Mouse (Mus musculus): Measurements from ENCODE around the gene Zbp1. TPM values are rescaled to one million over a fixed set of nuclear protein-coding genes. Genes with fewer than 3 reads are reported as not detected.

Zbp1 gene
- polyA plus RNA-seq (2015; fragmentation: Nextera tagmentation; extraction: Ambion mirVana) = not detected in 2 replicates

- no peak within 1 kb of the TSS for H3K27ac ChIP-seq (ENCODE audit: low read length)
- H3K4me3 ChIP-seq (replicated peaks; ENCODE audit: low read length) = no peak within 1 kb of the TSS
- no peaks in the 10 kb centered on the region for H3K9me3 ChIP-seq (ENCODE audit: control insufficient read depth, low read length)
- 75% methylated on average over 11 of the region's 11 CpGs for WGBS
- no peaks in the 10 kb centered on the region for H3K4me1 ChIP-seq (replicated peaks; ENCODE audit: control insufficient read depth, insufficient read depth, low read length)
- H3K9ac ChIP-seq (replicated peaks; ENCODE audit: low read depth, low read length) = no peak within 1 kb of the TSS
- H3K4me2 ChIP-seq (ENCODE audit: low read length) = no peak within 1 kb of the TSS
- no peaks in the 10 kb centered on the region for H3K36me3 ChIP-seq (ENCODE audit: control insufficient read depth, insufficient read depth)
- ATAC-seq = no peak
- H3K27me3 ChIP-seq (replicated peaks; ENCODE audit: control insufficient read depth, insufficient read depth, low read length) = no peaks in the 10 kb centered on the region
Measured at GRCm38 (mm10) chr2:173218416-173219141, at the start of gene Zbp1. Zbp1 (minus strand) TSS chr2:173218923.

DNA sequence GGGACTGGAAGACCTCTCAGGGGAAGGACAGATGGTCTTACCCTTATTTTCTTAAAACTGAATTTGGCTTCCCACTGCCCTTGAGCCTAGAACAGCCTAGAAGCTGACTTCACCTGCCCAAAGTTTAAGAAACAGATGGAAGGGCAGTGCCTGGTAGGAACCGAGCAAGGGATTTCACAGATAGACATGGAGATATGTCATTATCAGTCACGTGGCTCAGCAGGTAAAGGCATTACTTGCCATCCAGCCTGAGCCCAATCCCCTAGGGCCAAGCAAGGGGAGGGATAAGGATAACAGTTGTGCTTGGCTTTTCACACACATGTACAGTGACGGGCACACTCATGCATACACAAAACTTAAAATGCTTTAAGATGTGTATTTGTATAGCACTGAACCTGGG lies 48.8 kb upstream of the Zbp1 start:
- ATAC-seq = no peak
- H3K4me3 ChIP-seq (replicated peaks; ENCODE audit: low read length) = no peak overlapping the region
- no peaks in the 10 kb centered on the region for H3K27me3 ChIP-seq (replicated peaks; ENCODE audit: control insufficient read depth, insufficient read depth, low read length)
- no peaks in the 10 kb centered on the region for H3K36me3 ChIP-seq (ENCODE audit: control insufficient read depth, insufficient read depth)
- H3K27ac ChIP-seq (ENCODE audit: low read length) = no peak overlapping the region
- WGBS = 74% methylated on average over 3 of the region's 3 CpGs
- no peak overlapping the region for H3K9ac ChIP-seq (replicated peaks; ENCODE audit: low read depth, low read length)
- H3K9me3 ChIP-seq (ENCODE audit: control insufficient read depth, low read length) = no peaks in the 10 kb centered on the region
- no peak overlapping the region for H3K4me2 ChIP-seq (ENCODE audit: low read length)
- peaks cover 66% of the 10 kb centered on the region for H3K4me1 ChIP-seq (replicated peaks; ENCODE audit: control insufficient read depth, insufficient read depth, low read length)

GRCm38 (mm10) chr2:173266349-173267112 lies 47.8 kb upstream of the Zbp1 start:
- WGBS = 80% methylated on average over 25 of the region's 25 CpGs
- Histone ChIP-seq H3K9ac (replicated peaks; ENCODE audit: low read depth, low read length) (no peak overlapping the region), H3K36me3 (ENCODE audit: control insufficient read depth, insufficient read depth) (no peaks in the 10 kb centered on the region), H3K27me3 (replicated peaks; ENCODE audit: control insufficient read depth, insufficient read depth, low read length) (no peaks in the 10 kb centered on the region), H3K4me3 (replicated peaks; ENCODE audit: low read length) (no peak overlapping the region), H3K9me3 (ENCODE audit: control insufficient read depth, low read length) (no peaks in the 10 kb centered on the region), H3K4me2 (ENCODE audit: low read length) (no peak overlapping the region), H3K4me1 (replicated peaks; ENCODE audit: control insufficient read depth, insufficient read depth, low read length) (peaks cover 64% of the 10 kb centered on the region), H3K27ac (ENCODE audit: low read length) (no peak overlapping the region)
- ATAC-seq = no peak

DNA sequence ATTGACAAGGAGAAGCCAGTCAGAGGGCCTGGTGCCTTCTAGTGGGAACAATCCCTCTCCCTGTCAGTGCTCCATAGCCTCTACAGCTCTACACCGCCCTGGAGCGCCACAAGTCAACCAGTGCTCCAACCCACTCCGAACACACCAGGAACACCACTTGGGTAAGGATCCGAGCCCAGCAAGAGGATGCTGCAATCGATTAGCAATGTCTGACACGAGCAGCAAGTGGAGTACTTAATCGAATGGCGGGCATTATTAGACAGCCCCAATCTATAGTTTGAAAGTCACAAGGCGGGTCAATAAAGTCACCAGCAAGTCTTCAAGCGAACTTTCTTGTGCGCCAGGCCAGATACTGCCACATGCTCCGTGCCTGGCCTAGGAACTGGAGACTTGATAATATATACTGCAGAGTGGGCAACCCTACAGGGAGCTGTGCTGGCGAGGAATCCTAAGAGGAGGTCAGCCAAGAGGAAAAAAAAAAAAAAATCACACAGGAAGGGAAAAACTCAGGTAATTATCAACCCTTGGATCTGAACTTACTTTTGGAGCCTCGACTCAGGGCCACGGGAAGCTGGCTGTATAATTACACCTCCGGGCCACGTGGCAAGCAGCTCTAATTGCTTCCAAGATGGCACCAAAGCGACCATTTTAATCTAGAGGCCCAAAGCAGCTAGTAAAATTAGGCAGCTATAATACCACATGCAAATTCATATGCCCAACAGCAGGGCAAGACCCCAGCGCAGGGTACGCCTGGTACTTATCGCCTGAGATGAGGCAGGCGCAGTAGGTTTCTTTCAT lies 46.9 kb upstream of the Zbp1 start:
- Histone ChIP-seq H3K9ac (replicated peaks; ENCODE audit: low read depth, low read length) (no peak overlapping the region), H3K4me2 (ENCODE audit: low read length) (no peak overlapping the region), H3K4me1 (replicated peaks; ENCODE audit: control insufficient read depth, insufficient read depth, low read length) (peaks cover 64% of the 10 kb centered on the region), H3K9me3 (ENCODE audit: control insufficient read depth, low read length) (no peaks in the 10 kb centered on the region), H3K36me3 (ENCODE audit: control insufficient read depth, insufficient read depth) (no peaks in the 10 kb centered on the region), H3K4me3 (replicated peaks; ENCODE audit: low read length) (no peak overlapping the region), H3K27me3 (replicated peaks; ENCODE audit: control insufficient read depth, insufficient read depth, low read length) (no peaks in the 10 kb centered on the region), H3K27ac (ENCODE audit: low read length) (no peak overlapping the region)
- 84% methylated on average over 22 of the region's 22 CpGs for WGBS
- 0 out of 2 replicates have a peak, but pooled peaks have one; percentile 2 for ATAC-seq

DNA sequence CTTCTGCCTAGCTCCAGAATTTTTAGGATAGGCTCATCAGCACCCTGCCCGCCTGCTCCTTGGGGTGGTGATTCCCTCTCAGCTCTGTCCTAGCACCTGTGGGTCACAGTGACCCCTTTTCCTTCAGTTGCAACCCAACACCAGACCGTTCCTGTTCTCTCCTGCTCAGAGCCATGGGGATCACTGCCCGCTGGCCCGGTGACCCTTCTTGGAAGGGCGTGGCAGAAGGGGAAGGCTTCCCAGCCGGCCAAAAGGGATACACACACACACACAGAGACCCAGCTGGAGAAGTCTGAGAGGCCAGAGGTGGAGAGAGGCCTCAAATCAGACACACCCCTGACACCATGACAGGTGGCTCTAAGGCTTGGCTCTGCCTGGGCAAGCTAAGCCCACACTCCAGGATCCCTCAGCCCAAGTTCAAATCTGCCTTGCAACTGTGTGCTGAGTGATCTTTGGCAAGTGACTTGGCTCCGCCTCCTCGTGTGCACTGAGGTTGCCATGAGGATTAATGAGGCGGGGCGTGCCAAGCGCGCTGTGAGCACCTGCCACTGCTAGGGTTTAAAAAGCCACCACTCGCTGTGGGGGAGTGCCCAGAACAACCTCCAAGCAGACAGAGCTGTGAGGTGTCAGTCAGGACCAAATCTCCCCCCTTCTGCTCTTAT lies 45.9 kb upstream of the Zbp1 start:
- Histone ChIP-seq H3K27me3 (replicated peaks; ENCODE audit: control insufficient read depth, insufficient read depth, low read length) (no peaks in the 10 kb centered on the region), H3K9ac (replicated peaks; ENCODE audit: low read depth, low read length) (no peak overlapping the region), H3K27ac (ENCODE audit: low read length) (no peak overlapping the region), H3K4me2 (ENCODE audit: low read length) (no peak overlapping the region), H3K4me1 (replicated peaks; ENCODE audit: control insufficient read depth, insufficient read depth, low read length) (peaks cover 62% of the 10 kb centered on the region), H3K4me3 (replicated peaks; ENCODE audit: low read length) (no peak overlapping the region), H3K9me3 (ENCODE audit: control insufficient read depth, low read length) (no peaks in the 10 kb centered on the region), H3K36me3 (ENCODE audit: control insufficient read depth, insufficient read depth) (no peaks in the 10 kb centered on the region)
- 20% methylated on average over 13 of the region's 13 CpGs for WGBS
- ATAC-seq = peak; percentile 80

DNA sequence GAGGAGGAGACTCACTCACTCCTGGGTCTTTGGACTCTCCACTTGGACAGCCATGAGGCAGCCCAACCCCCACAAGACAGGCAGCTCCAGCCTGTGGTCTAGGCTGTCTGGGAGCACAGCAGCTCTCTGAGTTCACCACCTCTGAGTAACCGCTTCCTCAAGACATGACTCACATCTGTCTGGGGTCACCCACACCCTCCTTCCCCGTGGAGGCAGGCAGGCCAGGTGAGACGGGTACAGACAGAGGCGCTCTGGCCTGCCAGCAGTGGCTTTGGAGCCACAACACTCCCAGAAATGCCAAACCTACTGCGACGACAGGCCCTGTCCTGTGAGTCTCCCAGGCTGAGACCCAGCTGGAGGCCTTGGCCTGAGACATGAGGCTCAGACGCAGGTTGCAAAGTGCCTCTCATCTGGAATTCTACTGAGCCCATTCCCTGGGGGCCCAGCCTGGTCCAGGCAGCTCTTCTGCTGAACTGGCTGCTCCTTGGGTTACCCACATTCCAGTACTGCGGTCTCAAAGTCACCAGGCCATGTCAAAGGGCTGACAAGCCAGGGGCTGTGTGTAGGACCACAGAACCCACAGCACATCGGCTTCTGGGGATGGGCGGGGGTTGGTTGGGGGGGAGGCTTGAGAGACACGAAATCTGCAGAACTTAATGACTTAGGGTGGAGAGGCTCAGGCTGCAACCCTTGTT lies 45.1 kb upstream of the Zbp1 start:
- Histone ChIP-seq H3K4me1 (replicated peaks; ENCODE audit: control insufficient read depth, insufficient read depth, low read length) (peaks cover 66% of the 10 kb centered on the region), H3K27ac (ENCODE audit: low read length) (no peak overlapping the region)

GRCm38 (mm10) chr2:173261497-173261896 lies 42.8 kb upstream of the Zbp1 start:
- Histone ChIP-seq H3K9me3 (ENCODE audit: control insufficient read depth, low read length) (no peaks in the 10 kb centered on the region), H3K36me3 (ENCODE audit: control insufficient read depth, insufficient read depth) (no peaks in the 10 kb centered on the region), H3K4me1 (replicated peaks; ENCODE audit: control insufficient read depth, insufficient read depth, low read length) (peaks cover 82% of the 10 kb centered on the region), H3K4me3 (replicated peaks; ENCODE audit: low read length) (no peak overlapping the region), H3K9ac (replicated peaks; ENCODE audit: low read depth, low read length) (no peak overlapping the region), H3K4me2 (ENCODE audit: low read length) (no peak overlapping the region), H3K27ac (ENCODE audit: low read length) (no peak overlapping the region), H3K27me3 (replicated peaks; ENCODE audit: control insufficient read depth, insufficient read depth, low read length) (no peaks in the 10 kb centered on the region)
- ATAC-seq = no peak
- WGBS = 70% methylated on average over 10 of the region's 10 CpGs

More for the DNA sequence above, 45.1 kb upstream of the Zbp1 start:
- WGBS = 77% methylated on average over 11 of the region's 11 CpGs
- no peaks in the 10 kb centered on the region for H3K36me3 ChIP-seq (ENCODE audit: control insufficient read depth, insufficient read depth)
- no peaks in the 10 kb centered on the region for H3K27me3 ChIP-seq (replicated peaks; ENCODE audit: control insufficient read depth, insufficient read depth, low read length)
- ATAC-seq = no peak
- no peak overlapping the region for H3K9ac ChIP-seq (replicated peaks; ENCODE audit: low read depth, low read length)
- H3K9me3 ChIP-seq (ENCODE audit: control insufficient read depth, low read length) = no peaks in the 10 kb centered on the region
- no peak overlapping the region for H3K4me2 ChIP-seq (ENCODE audit: low read length)
- H3K4me3 ChIP-seq (replicated peaks; ENCODE audit: low read length) = no peak overlapping the region

- H3K27me3 ChIP-seq (replicated peaks; ENCODE audit: control insufficient read depth, insufficient read depth, low read length) = no peaks in the 10 kb centered on the region
- no peak for ATAC-seq
- no peak overlapping the region for H3K4me3 ChIP-seq (replicated peaks; ENCODE audit: low read length)
- no peak overlapping the region for H3K4me2 ChIP-seq (ENCODE audit: low read length)
- H3K27ac ChIP-seq (ENCODE audit: low read length) = peak overlapping the region; percentile 73
- 30% methylated on average over 9 of the region's 9 CpGs for WGBS
- H3K4me1 ChIP-seq (replicated peaks; ENCODE audit: control insufficient read depth, insufficient read depth, low read length) = peaks cover 78% of the 10 kb centered on the region
- no peak overlapping the region for H3K9ac ChIP-seq (replicated peaks; ENCODE audit: low read depth, low read length)
- H3K9me3 ChIP-seq (ENCODE audit: control insufficient read depth, low read length) = no peaks in the 10 kb centered on the region
- H3K36me3 ChIP-seq (ENCODE audit: control insufficient read depth, insufficient read depth) = no peaks in the 10 kb centered on the region
Measured at GRCm38 (mm10) chr2:173258459-173259091, 39.9 kb upstream of the Zbp1 start.
